Mouse (Mus musculus): Measurements from ENCODE around the gene Olfr837.
"Not testable (repeated sequence)": the region's sequence is repeated elsewhere in the genome, so short reads cannot be mapped to it uniquely, and the experiment has no call there.

The Olfr837 gene

DNA sequence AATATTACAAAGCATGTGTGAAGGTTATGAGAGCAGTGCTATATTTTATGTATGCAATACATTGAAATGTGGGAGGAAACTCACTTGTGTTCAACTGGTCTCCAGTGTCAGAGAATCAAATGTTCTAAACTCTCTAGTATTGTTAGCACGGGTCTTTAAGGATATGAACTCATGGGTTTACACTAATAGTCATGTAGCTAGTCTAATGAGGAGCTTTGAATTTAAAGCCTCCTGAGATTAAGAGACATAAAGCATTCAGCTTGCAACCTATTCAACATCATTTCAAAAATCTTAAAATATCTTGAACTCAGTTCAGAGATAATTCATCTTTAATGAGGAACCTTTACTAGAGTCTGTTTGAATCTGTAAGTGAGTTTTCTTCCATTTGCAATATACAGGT, at the start of gene Olfr837:
Gene Olfr837, plus strand, starts transcription at position 301 of the 400 bp plus-strand sequence.
- no peak for DNase-seq (ENCODE audit: low spot score in 2 of 2)

DNA sequence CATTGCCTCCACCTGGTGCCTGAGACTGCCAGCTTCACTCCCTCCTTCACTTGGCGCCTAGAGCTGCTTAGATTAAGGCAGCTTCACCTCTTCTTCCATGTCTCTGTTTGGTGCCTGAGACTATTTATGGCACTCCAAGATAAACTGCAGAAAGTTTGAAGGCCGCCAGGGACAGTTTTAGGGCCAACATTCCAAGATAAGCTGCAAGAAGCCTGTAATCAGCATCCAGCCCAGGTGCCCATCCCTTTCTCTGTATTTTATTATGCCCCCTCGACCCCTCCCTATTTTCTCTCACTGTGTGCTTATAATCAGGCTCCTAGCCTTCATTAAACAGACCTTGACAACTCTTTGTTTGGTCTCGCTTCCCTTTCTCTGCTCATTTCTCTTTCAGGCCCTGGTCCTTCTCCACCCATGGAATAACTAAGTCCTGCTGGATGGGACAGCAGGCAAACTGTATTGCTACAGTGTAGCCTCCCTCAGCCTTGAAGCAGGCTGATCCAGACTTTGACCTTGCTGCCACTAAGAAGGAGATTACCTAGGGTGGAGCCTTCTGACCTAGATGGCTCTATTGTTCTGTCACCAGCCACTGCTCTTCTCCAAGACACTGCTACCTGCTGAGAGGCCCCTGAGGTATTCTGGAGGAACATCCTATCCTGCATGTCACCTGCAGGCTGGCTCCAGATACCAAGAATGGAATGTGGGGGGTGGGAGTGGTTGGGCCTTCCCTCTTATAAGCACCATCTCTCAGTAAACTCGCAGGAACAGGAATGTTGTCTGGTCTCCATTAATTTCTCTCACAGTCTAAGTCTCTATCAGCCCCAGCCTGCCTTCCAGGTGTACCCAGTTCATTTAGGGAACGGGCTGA, 43.0 kb upstream of the Olfr837 start:
- not testable (repeated sequence) for DNase-seq (ENCODE audit: low spot score in 2 of 2)

DNA sequence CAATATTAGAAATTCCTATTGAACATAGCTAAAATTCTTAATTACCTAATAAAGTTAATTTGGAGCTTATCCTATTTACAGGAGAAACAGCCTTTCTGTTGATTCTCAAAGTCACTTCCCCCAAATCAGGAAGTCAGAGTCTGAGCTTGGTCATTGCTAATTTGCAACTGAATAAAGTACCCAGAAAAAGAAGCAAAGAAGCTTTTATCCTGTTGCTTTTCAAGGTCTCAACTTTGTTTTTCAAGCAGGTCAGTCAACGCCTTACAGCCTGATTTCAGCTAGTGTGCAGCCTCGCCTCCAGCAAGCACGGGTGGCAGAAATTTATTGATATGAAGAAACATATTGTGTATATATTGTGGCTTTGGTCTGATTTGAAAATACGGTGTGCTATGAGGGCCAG, 38.8 kb upstream of the Olfr837 start:
- no peak for DNase-seq (ENCODE audit: low spot score in 2 of 2)

DNA sequence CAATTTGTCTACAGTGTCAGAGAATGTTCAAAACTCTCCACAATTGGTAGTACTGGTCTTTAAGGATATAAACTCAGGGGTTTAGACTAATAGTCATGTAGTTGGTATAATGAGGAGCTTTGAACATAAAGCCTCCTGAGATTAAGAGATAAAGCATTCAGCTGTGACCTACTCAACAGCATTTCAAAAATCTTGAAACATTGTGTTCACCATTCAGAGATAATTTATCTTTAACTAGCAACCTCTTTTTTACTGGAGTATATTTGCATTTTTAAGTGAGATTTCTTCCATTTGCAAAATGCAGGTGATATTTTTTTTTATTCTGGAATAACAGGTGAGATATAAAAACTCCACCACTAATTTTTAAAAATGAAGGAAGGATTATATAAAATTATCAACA, 16.0 kb upstream of the Olfr837 start, which contains the start of gene Olfr836:
Gene Olfr836, plus strand, starts transcription at position 301 of the 400 bp plus-strand sequence.
- no peak for DNase-seq (ENCODE audit: low spot score in 2 of 2)

DNA sequence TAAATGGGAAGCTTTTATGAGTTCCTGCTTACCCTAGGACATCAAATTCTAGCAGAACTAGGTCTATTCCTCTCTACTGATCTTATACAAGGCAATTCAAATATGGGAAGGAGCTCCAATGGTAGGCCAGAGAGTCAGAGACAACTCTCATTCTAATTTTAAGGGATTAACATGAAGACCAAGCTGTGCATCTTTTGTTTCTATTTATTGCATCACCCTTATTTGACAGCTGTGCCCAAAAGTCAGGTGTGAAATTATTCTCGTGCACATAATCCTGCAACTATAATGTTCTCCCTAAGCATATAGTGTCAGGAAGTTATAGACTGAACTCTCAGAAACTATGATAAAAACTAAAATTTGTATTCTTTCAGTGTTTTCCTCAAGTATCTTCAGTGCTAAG, 41.1 kb downstream of the Olfr837 start, which contains the start of gene Olfr839-ps1:
Gene Olfr839-ps1, minus strand, starts transcription at position 101 of the 400 bp plus-strand sequence.
- DNase-seq (ENCODE audit: low spot score in 2 of 2) = no peak
